Mouse (Mus musculus) layer of hippocampus, postnatal 14 days (tissue): ENCODE results near the gene Lrrc18. TPM values are rescaled to one million over a fixed set of nuclear protein-coding genes. Genes with fewer than 3 reads are reported as not detected.

Source experiments
- DNase-seq, 2 experiments: peaks; one replicate each; pipeline ENCODE4 v3.0.0; 2021 to 2022; ENCODE audit warnings: low spot score in 2 of 2, mixed read lengths in 1 of 2
- total RNA-seq, 2 experiments: library from RNA; stranded (reverse); gene quantifications; 2 replicates each; pipeline ENCODE4 v1.2.3; 2021

Gene Lrrc18
- total RNA-seq, 2 experiments from 2014 or later, result 0.36 to 0.44 TPM

DNA sequence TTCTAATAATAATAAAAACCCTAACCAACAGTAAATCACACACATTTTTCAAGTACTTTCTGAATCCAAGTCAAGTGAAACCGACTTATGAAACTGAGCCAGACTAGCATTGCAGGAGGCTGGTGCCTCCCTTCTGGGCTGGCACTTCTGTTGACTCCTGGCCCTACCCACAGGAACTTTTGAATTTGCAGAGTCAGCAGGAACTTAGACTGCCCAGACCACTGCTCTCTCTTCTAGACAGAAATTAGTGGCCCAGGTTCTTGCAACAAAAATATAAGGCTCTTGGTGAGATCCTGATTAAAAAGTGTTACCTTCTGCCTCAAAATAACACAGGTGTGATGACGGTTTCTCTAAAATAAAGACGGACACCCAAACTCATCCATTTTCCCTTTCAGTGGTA is 54.0 kb downstream of the Lrrc18 start:
- DNase-seq, result no peak

DNA sequence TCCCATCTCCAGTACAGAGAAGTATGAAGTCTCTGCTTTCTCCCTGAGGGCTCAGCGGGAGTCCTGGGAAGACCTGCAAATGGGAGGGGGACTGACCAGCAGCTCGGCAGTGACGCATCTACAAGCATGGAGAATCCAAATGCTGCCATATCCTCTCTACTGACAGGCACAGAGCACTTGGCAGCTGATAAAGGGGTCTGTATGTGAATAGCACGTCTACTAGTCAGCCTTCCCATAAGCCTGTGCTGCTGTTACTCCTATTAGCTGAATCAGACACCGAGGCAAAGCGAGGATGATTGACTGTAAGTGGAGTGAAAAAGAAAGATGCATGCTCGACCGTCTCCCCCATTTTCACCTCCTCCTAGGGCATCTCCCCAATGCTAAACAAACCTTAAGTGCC is 62.3 kb downstream of the Lrrc18 start:
- no peak for DNase-seq

DNA sequence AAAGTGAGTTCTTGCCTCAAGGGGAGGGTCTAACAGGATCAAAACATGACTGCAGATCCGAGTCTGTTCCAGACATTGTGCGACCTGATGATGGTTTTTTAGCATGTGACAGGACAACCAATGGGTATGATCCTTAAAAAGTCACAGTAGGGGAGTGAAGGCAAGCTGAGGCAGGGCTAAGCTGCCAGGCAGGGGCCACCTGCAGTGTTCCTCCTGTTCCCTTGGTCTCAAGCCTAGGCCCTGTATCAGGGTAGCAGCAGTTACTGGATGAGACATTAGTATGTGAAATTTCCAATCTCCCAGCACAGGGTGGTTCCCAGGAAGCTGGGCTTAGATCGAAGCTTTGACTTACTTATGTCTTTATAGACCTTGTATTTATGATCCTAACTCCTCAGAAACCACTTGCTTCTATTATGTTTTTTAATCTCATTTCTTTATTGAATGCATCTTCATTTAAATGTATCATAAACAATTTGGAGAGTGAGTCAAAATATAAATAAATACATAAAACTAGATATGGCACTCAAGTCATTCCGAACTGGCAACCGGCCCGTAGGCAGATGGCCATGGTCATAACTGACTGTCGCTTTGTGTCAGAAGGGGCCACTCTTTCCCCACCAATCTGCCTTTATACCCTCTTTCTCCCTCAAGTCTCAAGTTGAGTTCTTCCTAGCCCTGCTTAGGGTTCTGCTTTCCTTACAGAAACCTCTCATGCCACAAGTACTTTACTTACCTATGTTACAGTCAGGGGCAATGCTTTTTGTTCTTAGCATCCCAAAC is 67.9 kb downstream of the Lrrc18 start:
- DNase-seq, result no peak

GRCm38 (mm10) chr14:33062996-33063395 is 71.8 kb downstream of the Lrrc18 start:
- DNase-seq, result no peak

Other genes starting within 250 kb of the Lrrc18 start
- gene Tmem273, start 205.4 kb upstream of the Lrrc18 start, total RNA-seq, result 1 to 10 TPM in 1 of 2 experiments, under 1 TPM in 1; 0.29 to 1.5 TPM
- gene Fam170b, start 157.4 kb upstream of the Lrrc18 start, total RNA-seq, result not detected
- 1 to 10 TPM; 4.7 to 5.0 TPM for gene Vstm4, start 134.6 kb upstream of the Lrrc18 start, total RNA-seq
- gene Wdfy4, start 194.1 kb downstream of the Lrrc18 start, total RNA-seq, result 1 to 10 TPM; 2.9 to 3.2 TPM
- gene Arhgap22, start 222.6 kb downstream of the Lrrc18 start, total RNA-seq, result 10 to 100 TPM in 1 of 2 experiments, 1 to 10 TPM in 1; 9.9 to 10.9 TPM